Mouse (Mus musculus): ENCODE measurements around the gene Poll.

Gene Poll

GRCm38 (mm10) chr19:45595481-45595880 lies 35.1 kb upstream of the Poll start:
- no peaks in the 10 kb centered on the region for H3K36me3 ChIP-seq (ENCODE audit: insufficient read depth, low read length)
- 0 out of 2 replicates have a peak, but pooled peaks cover 3% of the 10 kb centered on the region for H3K4me1 ChIP-seq (replicated peaks; ENCODE audit: low read depth, low read length)
- TF ChIP-seq POU5F1 (IDR thresholded peaks at IDR 0.05; ENCODE audit: borderline replicate concordance, low read length) (no peak), CTCF (conservative IDR thresholded peaks at IDR 0.05; ENCODE audit: low read length) (no peak), NANOG (IDR thresholded peaks at IDR 0.05; ENCODE audit: borderline replicate concordance, low read length) (no peak)
- H3K27me3 ChIP-seq (ENCODE audit: insufficient read depth, low read length), result peaks cover 8% of the 10 kb centered on the region
- H3K9me3 ChIP-seq (ENCODE audit: low read length), result no peaks in the 10 kb centered on the region
- H3K4me3 ChIP-seq (replicated peaks; ENCODE audit: low read length), result no peak overlapping the region

GRCm38 (mm10) chr19:45594079-45594478 lies 33.7 kb upstream of the Poll start:
- no peaks in the 10 kb centered on the region for H3K27me3 ChIP-seq (ENCODE audit: insufficient read depth, low read length)
- H3K4me3 ChIP-seq (replicated peaks; ENCODE audit: low read length), result no peak overlapping the region
- no peaks in the 10 kb centered on the region for H3K36me3 ChIP-seq (ENCODE audit: insufficient read depth, low read length)
- no peaks in the 10 kb centered on the region for H3K4me1 ChIP-seq (replicated peaks; ENCODE audit: low read depth, low read length)
- TF ChIP-seq POU5F1 (IDR thresholded peaks at IDR 0.05; ENCODE audit: borderline replicate concordance, low read length), result no peak
- no peak for TF ChIP-seq NANOG (IDR thresholded peaks at IDR 0.05; ENCODE audit: borderline replicate concordance, low read length)
- TF ChIP-seq CTCF (conservative IDR thresholded peaks at IDR 0.05; ENCODE audit: low read length), result no peak
- no peaks in the 10 kb centered on the region for H3K9me3 ChIP-seq (ENCODE audit: low read length)

- H3K36me3 ChIP-seq (ENCODE audit: insufficient read depth, low read length), result no peaks in the 10 kb centered on the region
- H3K4me3 ChIP-seq (replicated peaks; ENCODE audit: low read length), result no peak overlapping the region
- H3K27me3 ChIP-seq (ENCODE audit: insufficient read depth, low read length), result no peaks in the 10 kb centered on the region
- no peak for TF ChIP-seq POU5F1 (IDR thresholded peaks at IDR 0.05; ENCODE audit: borderline replicate concordance, low read length)
- no peak for TF ChIP-seq CTCF (conservative IDR thresholded peaks at IDR 0.05; ENCODE audit: low read length)
- no peak for TF ChIP-seq NANOG (IDR thresholded peaks at IDR 0.05; ENCODE audit: borderline replicate concordance, low read length)
- H3K9me3 ChIP-seq (ENCODE audit: low read length), result no peaks in the 10 kb centered on the region
- no peaks in the 10 kb centered on the region for H3K4me1 ChIP-seq (replicated peaks; ENCODE audit: low read depth, low read length)
Observed at GRCm38 (mm10) chr19:45592916-45593315, 32.6 kb upstream of the Poll start.

GRCm38 (mm10) chr19:45591704-45592103 lies 31.4 kb upstream of the Poll start:
- Histone ChIP-seq H3K4me1 (replicated peaks; ENCODE audit: low read depth, low read length) (0 out of 2 replicates have a peak, but pooled peaks cover 2% of the 10 kb centered on the region), H3K36me3 (ENCODE audit: insufficient read depth, low read length) (no peaks in the 10 kb centered on the region), H3K27me3 (ENCODE audit: insufficient read depth, low read length) (no peaks in the 10 kb centered on the region), H3K4me3 (replicated peaks; ENCODE audit: low read length) (no peak overlapping the region), H3K9me3 (ENCODE audit: low read length) (no peaks in the 10 kb centered on the region)
- TF ChIP-seq NANOG (IDR thresholded peaks at IDR 0.05; ENCODE audit: borderline replicate concordance, low read length) (no peak), CTCF (conservative IDR thresholded peaks at IDR 0.05; ENCODE audit: low read length) (no peak), POU5F1 (IDR thresholded peaks at IDR 0.05; ENCODE audit: borderline replicate concordance, low read length) (no peak)

GRCm38 (mm10) chr19:45589761-45590160 lies 29.4 kb upstream of the Poll start:
- H3K4me3 ChIP-seq (replicated peaks; ENCODE audit: low read length), result no peak overlapping the region
- peaks cover 3% of the 10 kb centered on the region; the same call in 1 of the 2 replicates for H3K27me3 ChIP-seq (ENCODE audit: insufficient read depth, low read length)
- peaks cover 11% of the 10 kb centered on the region; the same call in 1 of the 2 replicates for H3K4me1 ChIP-seq (replicated peaks; ENCODE audit: low read depth, low read length)
- no peaks in the 10 kb centered on the region for H3K9me3 ChIP-seq (ENCODE audit: low read length)
- TF ChIP-seq NANOG (IDR thresholded peaks at IDR 0.05; ENCODE audit: borderline replicate concordance, low read length) (no peak), CTCF (conservative IDR thresholded peaks at IDR 0.05; ENCODE audit: low read length) (no peak)
- H3K36me3 ChIP-seq (ENCODE audit: insufficient read depth, low read length), result no peaks in the 10 kb centered on the region

GRCm38 (mm10) chr19:45587509-45588292 lies 27.4 kb upstream of the Poll start:
- TF ChIP-seq POU5F1 (IDR thresholded peaks at IDR 0.05; ENCODE audit: borderline replicate concordance, low read length) (no peak), CTCF (conservative IDR thresholded peaks at IDR 0.05; ENCODE audit: low read length) (no peak), NANOG (IDR thresholded peaks at IDR 0.05; ENCODE audit: borderline replicate concordance, low read length) (no peak)
- H3K4me3 ChIP-seq (replicated peaks; ENCODE audit: low read length), result no peak overlapping the region
- peaks cover 3% of the 10 kb centered on the region; the same call in 1 of the 2 replicates for H3K27me3 ChIP-seq (ENCODE audit: insufficient read depth, low read length)
- peaks cover 17% of the 10 kb centered on the region; the same call in 1 of the 2 replicates for H3K4me1 ChIP-seq (replicated peaks; ENCODE audit: low read depth, low read length)
- no peaks in the 10 kb centered on the region for H3K9me3 ChIP-seq (ENCODE audit: low read length)
- H3K36me3 ChIP-seq (ENCODE audit: insufficient read depth, low read length), result no peaks in the 10 kb centered on the region

GRCm38 (mm10) chr19:45586850-45587249 lies 26.5 kb upstream of the Poll start:
- H3K9me3 ChIP-seq (ENCODE audit: low read length), result no peaks in the 10 kb centered on the region
- no peaks in the 10 kb centered on the region for H3K36me3 ChIP-seq (ENCODE audit: insufficient read depth, low read length)
- peaks cover 25% of the 10 kb centered on the region for H3K4me1 ChIP-seq (replicated peaks; ENCODE audit: low read depth, low read length)
- peaks cover 3% of the 10 kb centered on the region; the same call in 1 of the 2 replicates for H3K27me3 ChIP-seq (ENCODE audit: insufficient read depth, low read length)
- TF ChIP-seq CTCF (conservative IDR thresholded peaks at IDR 0.05; ENCODE audit: low read length), result no peak
- TF ChIP-seq POU5F1 (IDR thresholded peaks at IDR 0.05; ENCODE audit: borderline replicate concordance, low read length), result no peak
- no peak for TF ChIP-seq NANOG (IDR thresholded peaks at IDR 0.05; ENCODE audit: borderline replicate concordance, low read length)
- H3K4me3 ChIP-seq (replicated peaks; ENCODE audit: low read length), result no peak overlapping the region

- peaks cover 35% of the 10 kb centered on the region for H3K4me1 ChIP-seq (replicated peaks; ENCODE audit: low read depth, low read length)
- no peaks in the 10 kb centered on the region for H3K36me3 ChIP-seq (ENCODE audit: insufficient read depth, low read length)
- TF ChIP-seq POU5F1 (IDR thresholded peaks at IDR 0.05; ENCODE audit: borderline replicate concordance, low read length) (no peak), NANOG (IDR thresholded peaks at IDR 0.05; ENCODE audit: borderline replicate concordance, low read length) (no peak), CTCF (conservative IDR thresholded peaks at IDR 0.05; ENCODE audit: low read length) (no peak)
- H3K9me3 ChIP-seq (ENCODE audit: low read length), result no peaks in the 10 kb centered on the region
- no peak overlapping the region for H3K4me3 ChIP-seq (replicated peaks; ENCODE audit: low read length)
- peaks cover 3% of the 10 kb centered on the region; the same call in 1 of the 2 replicates for H3K27me3 ChIP-seq (ENCODE audit: insufficient read depth, low read length)
Observed at GRCm38 (mm10) chr19:45584856-45585620, 24.7 kb upstream of the Poll start.
